Mouse (Mus musculus): Measurements from ENCODE around the gene Gjc2. TPM values are rescaled to one million over a fixed set of nuclear protein-coding genes. Genes with fewer than 3 reads are reported as not detected.

The Gjc2 gene
- total RNA-seq, 2 experiments from 2014 or later: 0.48 to 0.60 TPM

GRCm38 (mm10) chr11:59162443-59163254, 20.4 kb downstream of the Gjc2 start:
- DNase-seq (ENCODE audit: low spot score in 2 of 2): no peak

- no peak for DNase-seq (ENCODE audit: low spot score in 2 of 2)
Observed at GRCm38 (mm10) chr11:59161398-59161797, 21.6 kb downstream of the Gjc2 start.

GRCm38 (mm10) chr11:59159558-59159957, 23.5 kb downstream of the Gjc2 start:
- no peak for DNase-seq (ENCODE audit: low spot score in 2 of 2)

- no peak for DNase-seq (ENCODE audit: low spot score in 2 of 2)
Observed at GRCm38 (mm10) chr11:59159099-59159498, 23.9 kb downstream of the Gjc2 start.

GRCm38 (mm10) chr11:59155900-59156299, 27.1 kb downstream of the Gjc2 start:
- DNase-seq (ENCODE audit: low spot score in 2 of 2): no peak

- DNase-seq (ENCODE audit: low spot score in 2 of 2): no peak
Observed at GRCm38 (mm10) chr11:59154220-59154619, 28.8 kb downstream of the Gjc2 start.

GRCm38 (mm10) chr11:59151729-59152128, 31.3 kb downstream of the Gjc2 start:
- no peak for DNase-seq (ENCODE audit: low spot score in 2 of 2)

GRCm38 (mm10) chr11:59149302-59149701, 33.7 kb downstream of the Gjc2 start:
- no peak for DNase-seq (ENCODE audit: low spot score in 2 of 2)

- no peak for DNase-seq (ENCODE audit: low spot score in 2 of 2)
Observed at GRCm38 (mm10) chr11:59142962-59143361, 40.1 kb downstream of the Gjc2 start.

GRCm38 (mm10) chr11:59141772-59142370, 41.1 kb downstream of the Gjc2 start:
- DNase-seq (ENCODE audit: low spot score in 2 of 2): no peak

- DNase-seq (ENCODE audit: low spot score in 2 of 2): no peak
Observed at GRCm38 (mm10) chr11:59138537-59139486, 44.2 kb downstream of the Gjc2 start.

- no peak for DNase-seq (ENCODE audit: low spot score in 2 of 2)
Observed at GRCm38 (mm10) chr11:59136994-59137706, 45.9 kb downstream of the Gjc2 start.

- no peak for DNase-seq (ENCODE audit: low spot score in 2 of 2)
Observed at GRCm38 (mm10) chr11:59135904-59136452, 47.0 kb downstream of the Gjc2 start, which contains the start of gene Obscn. Gene Obscn (minus strand): TSS chr11:59136402.

- no peak for DNase-seq (ENCODE audit: low spot score in 2 of 2)
Observed at GRCm38 (mm10) chr11:59135051-59135820, 47.8 kb downstream of the Gjc2 start.

GRCm38 (mm10) chr11:59134373-59134997, 48.5 kb downstream of the Gjc2 start:
- no peak for DNase-seq (ENCODE audit: low spot score in 2 of 2)

GRCm38 (mm10) chr11:59132065-59132464, 50.9 kb downstream of the Gjc2 start:
- no peak for DNase-seq (ENCODE audit: low spot score in 2 of 2)

GRCm38 (mm10) chr11:59131348-59131919, 51.6 kb downstream of the Gjc2 start:
- no peak for DNase-seq (ENCODE audit: low spot score in 2 of 2)

- no peak for DNase-seq (ENCODE audit: low spot score in 2 of 2)
Observed at GRCm38 (mm10) chr11:59130782-59131181, 52.2 kb downstream of the Gjc2 start.
